Mouse (Mus musculus): Measurements from ENCODE around the gene Tbce. TPM values are rescaled to one million over a fixed set of nuclear protein-coding genes. Genes with fewer than 3 reads are reported as not detected.

Tbce gene
- total and polyA plus RNA-seq, 3 experiments = 35.3 to 56.9 TPM; not detected in 1

GRCm38 (mm10) chr13:14018283-14018682, 21.2 kb downstream of the Tbce start (continued):
- no peak for TF ChIP-seq USF1 (IDR thresholded peaks at IDR 0.05; ENCODE audit: low read depth, low read length)
- TF ChIP-seq RAD21 (IDR thresholded peaks at IDR 0.05; ENCODE audit: low read depth, low read length) = no peak
- TF ChIP-seq GATA1 (IDR thresholded peaks at IDR 0.05; ENCODE audit: low read depth, low read length) = peak; percentile 72
- TF ChIP-seq ZKSCAN1 (IDR thresholded peaks at IDR 0.05; ENCODE audit: low read depth, low read length) = no peak
- no peak for TF ChIP-seq POLR2A (IDR thresholded peaks at IDR 0.05; ENCODE audit: control insufficient read depth in 1 of 2, insufficient read depth in 1 of 2, low read depth in 1 of 2, low read length in 2 of 2, poor library complexity in 1 of 2)
- TF ChIP-seq ZNF384 (IDR thresholded peaks at IDR 0.05; ENCODE audit: low read depth, low read length) = no peak
- TF ChIP-seq CTCF (IDR thresholded peaks at IDR 0.05 in 2 of 3, conservative IDR thresholded peaks at IDR 0.05 in 1 of 3; ENCODE audit: control insufficient read depth in 1 of 3, insufficient read depth in 1 of 3, low read depth in 2 of 3, low read length in 3 of 3, poor library complexity in 1 of 3, severe bottlenecking in 1 of 3) = no peak
- no peak for TF ChIP-seq MYC (IDR thresholded peaks at IDR 0.05; ENCODE audit: low read depth, low read length)

- peaks cover 20 to 28% of the 10 kb centered on the region in 2 experiments for H3K4me1 ChIP-seq (ENCODE audit: control insufficient read depth in 1 of 2, insufficient read depth in 2 of 2, low read length in 2 of 2)
- no peak overlapping the region for H3K27ac ChIP-seq (ENCODE audit: control insufficient read depth, low read depth, low read length)
- DNase-seq (ENCODE audit: low read depth, low spot score) = no peak
- TF ChIP-seq MXI1 (IDR thresholded peaks at IDR 0.05; ENCODE audit: low read depth, low read length) = no peak
- TF ChIP-seq POLR2AphosphoS2 (IDR thresholded peaks at IDR 0.05; ENCODE audit: low read length) = no peak
- no peak for TF ChIP-seq BHLHE40 (IDR thresholded peaks at IDR 0.05; ENCODE audit: borderline replicate concordance, low read depth, low read length)
- TF ChIP-seq UBTF (IDR thresholded peaks at IDR 0.05; ENCODE audit: borderline replicate concordance, insufficient read depth, low read depth, low read length) = no peak
- H3K79me2 ChIP-seq (ENCODE audit: control insufficient read depth, insufficient read depth, low read length, poor library complexity) = no peaks in the 10 kb centered on the region
- H3K4me3 ChIP-seq (ENCODE audit: control insufficient read depth in 1 of 2, insufficient read depth in 1 of 2, low read depth in 2 of 2, low read length in 2 of 2) = no peak overlapping the region
- no peak overlapping the region for H3K9ac ChIP-seq (ENCODE audit: control insufficient read depth, low read depth, low read length, poor library complexity, severe bottlenecking)
- peaks cover 18 to 30% of the 10 kb centered on the region in 2 experiments for H3K36me3 ChIP-seq (ENCODE audit: control insufficient read depth in 1 of 2, insufficient read depth in 2 of 2, low read length in 2 of 2)
- H3K27me3 ChIP-seq (ENCODE audit: control insufficient read depth in 1 of 2, insufficient read depth in 2 of 2, low read length in 2 of 2) = no peaks in the 10 kb centered on the region
- H3K9me3 ChIP-seq (replicated peaks; ENCODE audit: insufficient read depth, low read length) = no peaks in the 10 kb centered on the region
Measured at GRCm38 (mm10) chr13:14015609-14016008, 23.8 kb downstream of the Tbce start.

GRCm38 (mm10) chr13:14014540-14014939, 24.9 kb downstream of the Tbce start:
- peaks cover 25% of the 10 kb centered on the region in 2 experiments for H3K36me3 ChIP-seq (ENCODE audit: control insufficient read depth in 1 of 2, insufficient read depth in 2 of 2, low read length in 2 of 2)
- no peak overlapping the region for H3K4me3 ChIP-seq (ENCODE audit: control insufficient read depth in 1 of 2, insufficient read depth in 1 of 2, low read depth in 2 of 2, low read length in 2 of 2)
- H3K4me1 ChIP-seq (ENCODE audit: control insufficient read depth in 1 of 2, insufficient read depth in 2 of 2, low read length in 2 of 2) = peaks cover 19 to 25% of the 10 kb centered on the region in 2 experiments
- TF ChIP-seq ELF1 (IDR thresholded peaks at IDR 0.05; ENCODE audit: low read depth, low read length) (no peak), TCF12 (IDR thresholded peaks at IDR 0.05; ENCODE audit: low read depth, low read length) (no peak), CHD1 (IDR thresholded peaks at IDR 0.05; ENCODE audit: low read depth, low read length) (no peak), POLR2AphosphoS5 (IDR thresholded peaks at IDR 0.05; ENCODE audit: borderline replicate concordance, low read depth, low read length) (no peak)
- no peaks in the 10 kb centered on the region for H3K79me2 ChIP-seq (ENCODE audit: control insufficient read depth, insufficient read depth, low read length, poor library complexity)
- no peak overlapping the region for H3K27ac ChIP-seq (ENCODE audit: control insufficient read depth, low read depth, low read length)
- no peaks in the 10 kb centered on the region for H3K9me3 ChIP-seq (replicated peaks; ENCODE audit: insufficient read depth, low read length)
- no peaks in the 10 kb centered on the region for H3K27me3 ChIP-seq (ENCODE audit: control insufficient read depth in 1 of 2, insufficient read depth in 2 of 2, low read length in 2 of 2)
- no peak overlapping the region for H3K9ac ChIP-seq (ENCODE audit: control insufficient read depth, low read depth, low read length, poor library complexity, severe bottlenecking)
- DNase-seq (ENCODE audit: low read depth, low spot score) = no peak

Measured in MEL (cell line).